Mouse (Mus musculus) hindbrain, embryonic 16.5 days (tissue): ENCODE results near the gene Slc35e4. TPM values are rescaled to one million over a fixed set of nuclear protein-coding genes. Genes with fewer than 3 reads are reported as not detected.
"Not testable (repeated sequence)": the region's sequence is repeated elsewhere in the genome, so short reads cannot be mapped to it uniquely, and the experiment has no call there.

Experiments used
- ATAC-seq: fragments of 200-750 bp; cut with Nextera tagmentation; 2 replicates; pipeline ENCODE4 v1.8.0; 2017; ENCODE audit warnings: moderate TSS enrichment, moderate library complexity
- H3K27ac ChIP-seq: fragments of 300-500 bp; sonication (generic); 2 replicates; pipeline ENCODE4 v1.5.1; 2014; ENCODE audit warnings: low read depth, mild to moderate bottlenecking, control low read depth, low read length, moderate library complexity
- H3K27me3 ChIP-seq: fragments of 300-500 bp; sonication (generic); replicated peaks from 2 replicates; pipeline ENCODE4 v1.6.1; 2014; ENCODE audit warnings: low read length; ENCODE audit not compliant: control insufficient read depth, insufficient read depth
- H3K36me3 ChIP-seq: fragments of 300-500 bp; sonication (generic); 2 replicates; pipeline ENCODE4 v1.6.1; 2014; ENCODE audit warnings: mild to moderate bottlenecking, low read length, moderate library complexity, mixed read lengths; ENCODE audit not compliant: control insufficient read depth, insufficient read depth
- H3K4me1 ChIP-seq: fragments of 300-500 bp; sonication (generic); 2 replicates; pipeline ENCODE4 v1.6.1; 2014; ENCODE audit warnings: low read depth, low read length; ENCODE audit not compliant: control insufficient read depth, insufficient read depth
- H3K4me2 ChIP-seq: fragments of 300-500 bp; sonication (generic); 2 replicates; pipeline ENCODE4 v1.6.1; 2014; ENCODE audit warnings: mild to moderate bottlenecking, low read length, control low read depth, moderate library complexity
- H3K4me3 ChIP-seq: fragments of 300-500 bp; sonication (generic); 2 replicates; pipeline ENCODE4 v1.5.1; 2014; ENCODE audit warnings: mild to moderate bottlenecking, low read length, control low read depth, moderate library complexity
- H3K9ac ChIP-seq: fragments of 300-500 bp; sonication (generic); 2 replicates; pipeline ENCODE4 v1.6.1; 2014; ENCODE audit warnings: low read depth, mild to moderate bottlenecking, control low read depth, low read length, moderate library complexity
- H3K9me3 ChIP-seq: fragments of 300-500 bp; sonication (generic); 2 replicates; pipeline ENCODE4 v1.6.1; 2014; ENCODE audit warnings: mild to moderate bottlenecking, low read length, moderate library complexity; ENCODE audit not compliant: control insufficient read depth
- WGBS: fragments of 180-500 bp; shearing (Covaris S2); extraction: QIAGEN DNeasy Blood & Tissue Kit; methylation state at CpG from one replicate; pipeline ENCODE4 v1.1.7; 2014; 5-methylcytosine and 5-hydroxymethylcytosine counted together
- polyA plus RNA-seq: library from polyadenylated mRNA; unstranded; fragments of >200 nt; fragmentation: Nextera tagmentation; extraction: Ambion mirVana; gene quantifications from 2 replicates; pipeline ENCODE4 v1.2.1, GENCODE M21; 2015

Gene Slc35e4
- 20.5 and 22.2 TPM in 2 replicates for polyA plus RNA-seq

DNA sequence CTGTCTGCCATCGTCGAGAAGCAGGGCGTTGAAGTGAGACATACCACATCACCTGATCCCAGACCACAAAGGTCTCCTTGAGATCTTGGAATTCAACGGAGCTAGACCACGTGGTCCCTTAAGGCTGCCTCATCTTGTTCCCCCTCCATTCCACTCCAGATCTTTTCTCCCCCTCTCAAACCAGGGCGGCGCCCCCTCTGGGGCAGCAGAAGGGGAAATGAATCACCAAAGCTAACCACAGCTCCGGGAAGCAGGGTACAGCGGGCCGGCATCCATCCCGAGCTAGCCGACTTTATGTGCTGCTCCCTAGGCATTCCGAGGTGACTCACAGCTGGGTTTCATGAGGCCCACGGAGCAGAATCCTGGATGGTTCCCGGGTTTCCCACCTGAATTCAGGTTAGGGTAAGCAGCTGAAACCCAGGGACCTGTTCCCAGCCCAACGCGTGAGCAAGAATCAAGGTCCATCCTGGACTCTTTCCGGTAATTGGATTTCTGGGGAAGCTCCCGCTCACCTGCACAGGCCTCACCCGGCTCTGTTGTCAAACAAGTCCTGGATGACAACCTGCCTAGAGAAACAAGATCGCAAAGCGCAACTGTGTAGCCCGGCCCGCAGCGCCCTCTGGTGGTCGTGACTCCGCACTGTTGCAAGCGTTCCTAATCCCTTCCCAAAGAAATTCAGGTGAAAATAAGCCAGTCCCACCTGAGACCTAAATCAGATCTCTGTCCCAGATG is at the start of gene Slc35e4:
Slc35e4 (minus strand) TSS at position 556 of the 732 bp plus-strand sequence.
- Histone ChIP-seq H3K27me3 (no peaks in the 10 kb centered on the region), H3K4me2 (peak within 1 kb of the TSS; percentile 94), H3K27ac (peak within 1 kb of the TSS; percentile 88), H3K36me3 (no peaks in the 10 kb centered on the region), H3K9me3 (no peaks in the 10 kb centered on the region), H3K9ac (peak within 1 kb of the TSS; percentile 79), H3K4me3 (peak within 1 kb of the TSS; percentile 78), H3K4me1 (peaks cover 40% of the 10 kb centered on the region)
- under 1% methylated on average over 28 of the region's 28 CpGs for WGBS
- peak; percentile 72 for ATAC-seq

DNA sequence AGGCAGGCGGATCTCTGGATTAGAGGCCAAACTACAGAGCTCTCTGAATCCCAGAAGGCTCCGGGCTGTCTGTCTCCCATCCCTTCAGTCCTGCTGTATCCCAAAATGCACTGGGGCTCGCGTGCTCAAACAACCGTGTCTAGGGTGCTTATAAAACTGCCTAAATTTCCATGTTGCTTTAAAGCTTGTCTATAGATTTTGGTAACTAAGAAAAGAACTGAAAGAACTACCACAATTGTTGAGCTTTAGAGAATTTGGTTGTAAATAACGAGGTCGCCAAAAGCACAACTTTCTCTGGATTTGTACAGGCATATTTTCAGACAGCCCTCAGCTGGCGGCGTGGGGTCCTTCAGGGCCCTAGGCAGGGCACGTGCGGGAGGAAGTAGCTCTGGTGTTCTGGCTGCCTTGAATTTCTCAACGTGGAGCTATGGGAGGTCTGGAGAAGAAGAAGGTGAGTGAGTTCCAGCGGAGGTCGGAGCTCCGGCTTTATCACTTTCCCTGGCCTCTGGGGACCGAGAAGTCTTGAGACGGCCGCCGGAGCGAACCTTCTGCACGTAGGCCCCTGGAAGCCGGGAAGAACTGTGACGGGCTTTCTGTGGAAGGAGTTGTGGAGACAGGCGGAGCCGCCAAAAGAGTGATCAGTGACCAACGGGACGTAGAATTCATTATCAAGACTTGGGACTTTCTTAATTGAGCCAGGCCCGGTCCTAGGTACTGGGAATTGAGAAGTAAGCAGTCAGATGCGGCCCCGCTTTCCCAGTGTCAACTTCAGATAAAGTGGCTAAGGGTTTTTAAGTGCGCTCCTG is 49.3 kb upstream of the Slc35e4 start, which contains the start of gene Pes1:
Pes1 (plus strand) TSS at position 366 of the 806 bp plus-strand sequence.
- no peaks in the 10 kb centered on the region for H3K9me3 ChIP-seq
- ATAC-seq: peak; percentile 96
- WGBS: under 1% methylated on average over 31 of the region's 31 CpGs

DNA sequence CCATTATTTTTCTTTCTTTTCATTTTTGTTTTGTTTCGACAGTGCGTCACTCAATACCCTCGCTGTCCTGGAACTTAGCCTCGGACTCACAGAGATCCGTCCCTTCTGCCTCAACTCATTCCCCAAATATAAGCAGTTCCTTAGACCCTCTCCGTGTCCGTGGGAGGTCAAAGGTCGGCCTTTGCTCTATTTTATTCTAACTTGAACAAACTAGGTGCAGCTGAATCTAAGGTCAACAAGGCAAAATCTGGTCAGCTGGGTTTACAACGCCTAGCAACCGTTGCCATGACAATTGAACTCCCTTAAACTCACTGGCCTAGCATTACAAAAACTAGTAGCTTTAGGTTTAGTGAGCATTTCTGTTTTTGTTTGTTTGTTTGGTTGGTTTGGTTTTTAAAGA is 48.7 kb upstream of the Slc35e4 start:
- Histone ChIP-seq H3K9me3 (no peaks in the 10 kb centered on the region), H3K4me2 (peak overlapping the region; percentile 63), H3K27me3 (no peaks in the 10 kb centered on the region), H3K4me3 (peak overlapping the region; percentile 83), H3K36me3 (peaks cover 2% of the 10 kb centered on the region), H3K4me1 (peaks cover 19% of the 10 kb centered on the region), H3K9ac (peak overlapping the region; percentile 83; the same call in 1 of the 2 replicates), H3K27ac (peak overlapping the region; percentile 36)
- ATAC-seq: peak; percentile 40
- WGBS: 74% methylated on average over 10 of the region's 10 CpGs

More for the DNA sequence above, 49.3 kb upstream of the Slc35e4 start, which contains the start of gene Pes1:
- Histone ChIP-seq H3K4me2 (peak within 1 kb of the TSS; percentile 63), H3K27ac (peak within 1 kb of the TSS; percentile 55), H3K4me1 (peaks cover 19% of the 10 kb centered on the region), H3K4me3 (peak within 1 kb of the TSS; percentile 83), H3K9ac (peak within 1 kb of the TSS; percentile 83), H3K36me3 (peaks cover 3% of the 10 kb centered on the region), H3K27me3 (no peaks in the 10 kb centered on the region)

DNA sequence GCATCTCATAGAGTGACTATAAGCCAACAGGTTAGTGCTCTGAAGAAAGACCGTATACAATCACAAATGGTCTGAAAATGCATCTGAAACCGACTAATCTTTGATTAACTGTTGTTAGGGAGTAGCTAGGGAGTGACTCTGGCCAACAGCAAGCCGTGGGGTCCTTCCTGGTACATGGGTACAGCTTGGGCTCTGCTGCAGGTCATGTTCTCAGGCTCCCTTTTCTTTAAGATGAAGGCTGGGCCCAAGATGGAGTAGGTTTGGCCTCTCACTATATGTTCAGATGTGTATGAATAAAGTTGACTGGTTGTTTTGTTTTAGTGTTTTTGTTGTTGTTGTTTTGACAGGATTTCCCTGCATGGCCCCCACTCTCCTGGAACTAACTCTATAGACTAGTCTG is 47.3 kb upstream of the Slc35e4 start:
- Histone ChIP-seq H3K4me1 (peaks cover 19% of the 10 kb centered on the region), H3K36me3 (no peaks in the 10 kb centered on the region), H3K27ac (no peak overlapping the region), H3K9ac (no peak overlapping the region), H3K4me2 (no peak overlapping the region), H3K9me3 (no peaks in the 10 kb centered on the region), H3K4me3 (no peak overlapping the region), H3K27me3 (no peaks in the 10 kb centered on the region)
- 76% methylated on average over 3 of the region's 3 CpGs for WGBS
- ATAC-seq: no peak

DNA sequence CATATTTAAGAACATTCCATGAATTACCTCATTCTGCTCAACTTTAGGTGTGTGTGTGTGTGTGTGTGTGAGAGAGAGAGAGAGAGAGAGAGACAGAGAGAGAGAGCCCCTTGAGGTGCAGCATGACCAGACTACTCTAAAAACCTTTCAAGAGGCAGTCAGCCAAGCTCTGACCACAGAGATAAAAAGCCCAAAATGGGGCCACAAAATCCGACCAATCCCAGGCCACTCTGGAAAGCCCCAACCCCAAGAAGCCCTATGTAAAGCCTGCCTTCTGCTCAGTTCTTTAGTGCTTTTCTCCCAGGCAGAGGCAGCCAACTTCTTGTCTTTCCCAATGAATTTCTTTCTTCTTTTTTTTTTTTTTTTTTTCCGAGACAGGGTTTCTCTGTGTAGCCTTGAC is 46.4 kb upstream of the Slc35e4 start:
- H3K27me3 ChIP-seq: no peaks in the 10 kb centered on the region
- no peak overlapping the region for H3K4me3 ChIP-seq
- WGBS: 57% methylated on average over 2 of the region's 2 CpGs
- no peaks in the 10 kb centered on the region for H3K9me3 ChIP-seq
- no peak overlapping the region for H3K4me2 ChIP-seq
- no peak overlapping the region for H3K9ac ChIP-seq
- no peak for ATAC-seq
- H3K4me1 ChIP-seq: peaks cover 18% of the 10 kb centered on the region
- H3K36me3 ChIP-seq: no peaks in the 10 kb centered on the region
- H3K27ac ChIP-seq: no peak overlapping the region

DNA sequence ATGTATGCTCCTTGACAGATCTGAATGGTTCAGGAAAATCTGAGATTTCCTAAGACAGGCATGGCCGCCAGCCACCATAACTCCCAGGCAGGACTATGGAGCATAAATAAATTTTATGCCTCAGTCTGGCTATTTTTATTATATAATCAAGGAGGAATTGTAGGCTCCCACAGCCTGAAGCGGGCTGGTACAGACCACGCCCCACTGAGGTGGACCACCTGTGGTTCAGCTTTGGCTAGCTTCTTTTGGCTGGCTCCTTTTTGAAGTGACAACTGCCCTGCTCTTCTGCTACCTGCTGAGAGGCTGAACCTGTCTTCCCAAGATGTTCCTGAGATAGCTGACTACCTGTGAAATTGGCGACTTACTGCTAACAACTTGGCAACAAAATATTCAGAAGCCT is 40.9 kb upstream of the Slc35e4 start:
- H3K9ac ChIP-seq, H3K27ac ChIP-seq, H3K36me3 ChIP-seq, H3K9me3 ChIP-seq, ATAC-seq, H3K27me3 ChIP-seq, H3K4me1 ChIP-seq, H3K4me3 ChIP-seq, H3K4me2 ChIP-seq: not testable (repeated sequence)
- WGBS: 86% methylated on average over 4 of the region's 4 CpGs

DNA sequence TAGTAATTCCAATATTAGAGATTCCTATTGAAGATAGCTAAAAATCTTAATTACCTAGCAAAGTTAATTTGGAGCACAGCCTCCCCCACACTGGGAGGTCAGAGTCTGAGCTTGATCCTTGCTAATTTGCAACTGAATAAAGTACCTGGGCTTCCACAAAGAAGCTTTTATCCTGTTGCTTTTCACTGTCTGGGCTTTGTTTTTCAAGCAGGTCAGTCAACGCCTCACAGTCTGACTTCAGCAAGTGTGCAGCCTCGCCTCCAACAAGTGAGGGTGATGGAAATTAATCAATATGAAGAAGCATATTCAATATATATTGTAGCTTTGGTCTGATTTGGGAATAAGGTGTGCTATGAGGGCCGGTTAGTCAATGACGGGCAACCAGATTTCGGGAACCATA is 40.4 kb upstream of the Slc35e4 start:
- not testable (repeated sequence) for H3K36me3 ChIP-seq, H3K4me2 ChIP-seq, H3K27ac ChIP-seq, H3K27me3 ChIP-seq, ATAC-seq, H3K9me3 ChIP-seq, H3K4me1 ChIP-seq, H3K4me3 ChIP-seq, H3K9ac ChIP-seq
- 78% methylated on average over 5 of the region's 5 CpGs for WGBS

DNA sequence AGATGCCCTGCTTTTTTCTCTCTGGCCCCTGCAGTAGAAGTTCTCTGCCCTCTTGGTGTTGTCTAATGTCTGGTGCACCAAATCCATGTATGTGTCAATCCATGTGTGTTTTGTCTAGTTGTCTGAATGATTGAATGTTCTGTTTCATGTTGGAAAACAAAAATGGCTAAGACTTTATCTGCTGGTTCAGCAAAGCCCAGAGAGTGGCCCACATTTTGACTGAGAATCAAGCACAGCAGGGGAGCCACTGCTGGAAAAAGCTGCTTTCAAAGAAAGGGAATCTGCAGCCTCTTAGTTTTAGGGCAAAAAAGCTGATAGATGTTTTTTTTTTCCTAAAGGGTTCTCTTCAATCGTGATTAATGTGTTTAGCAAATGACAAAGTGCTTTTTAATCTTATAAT is 31.9 kb upstream of the Slc35e4 start:
- no peak overlapping the region for H3K27ac ChIP-seq
- no peaks in the 10 kb centered on the region for H3K27me3 ChIP-seq
- no peak overlapping the region for H3K4me2 ChIP-seq
- 6% methylated on average over 1 of the region's 1 CpGs for WGBS
- no peak overlapping the region for H3K4me3 ChIP-seq
- H3K36me3 ChIP-seq: no peaks in the 10 kb centered on the region
- ATAC-seq: no peak
- H3K9me3 ChIP-seq: no peaks in the 10 kb centered on the region
- H3K4me1 ChIP-seq: no peaks in the 10 kb centered on the region
- H3K9ac ChIP-seq: no peak overlapping the region

DNA sequence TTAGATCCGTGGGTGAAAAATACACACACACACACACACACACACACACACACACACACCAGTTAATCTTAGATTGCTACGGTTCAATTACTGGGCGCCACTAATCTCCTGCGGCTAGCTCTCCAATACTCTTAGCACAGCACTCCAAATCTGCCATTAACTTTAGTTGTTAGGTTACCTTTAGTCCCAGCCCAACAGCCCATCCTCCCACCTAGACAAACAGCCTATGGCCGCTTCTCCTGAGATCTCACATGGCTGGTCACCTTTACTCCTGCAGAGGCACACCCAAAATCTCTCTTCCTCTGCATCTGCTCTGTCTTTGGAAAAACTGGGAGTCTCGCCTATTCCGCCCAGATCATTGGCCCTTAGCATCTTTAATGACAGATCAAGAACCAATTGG is 26.9 kb upstream of the Slc35e4 start:
- H3K9me3 ChIP-seq: no peaks in the 10 kb centered on the region
- no peak for ATAC-seq
- 88% methylated on average over 7 of the region's 7 CpGs for WGBS

More for the DNA sequence above, 26.9 kb upstream of the Slc35e4 start:
- H3K27me3 ChIP-seq: no peaks in the 10 kb centered on the region
- H3K36me3 ChIP-seq: no peaks in the 10 kb centered on the region
- no peak overlapping the region for H3K4me2 ChIP-seq
- no peaks in the 10 kb centered on the region for H3K4me1 ChIP-seq
- H3K9ac ChIP-seq: no peak overlapping the region
- H3K27ac ChIP-seq: no peak overlapping the region
- no peak overlapping the region for H3K4me3 ChIP-seq
